Mouse (Mus musculus) testis, adult 2 months (tissue): ENCODE results near the gene Drg2.

Source experiments
- CTCF ChIP-seq: fragments of 200-500 bp; IDR thresholded peaks from 2 replicates; pipeline ENCODE4 v1.5.1; 2012; ENCODE audit warnings: low read depth, mild to moderate bottlenecking, inconsistent platforms, low read length, moderate library complexity; ENCODE audit not compliant: control insufficient read depth, insufficient read depth, insufficient replicate concordance
- POLR2A ChIP-seq: fragments of 200-500 bp; IDR thresholded peaks from 2 replicates; pipeline ENCODE4 v1.6.1; 2012; ENCODE audit warnings: low read depth, mild to moderate bottlenecking, inconsistent platforms, low read length, moderate library complexity; ENCODE audit not compliant: control insufficient read depth

- TF ChIP-seq CTCF (no peak), POLR2A (peak; percentile 80)
These were observed at the start of gene Drg2 for GRCm38 (mm10) chr11:60454080-60454744.
